Mouse (Mus musculus) macrophage (primary cell): Measurements from ENCODE around the gene 1700014D04Rik. TPM values are rescaled to one million over a fixed set of nuclear protein-coding genes. Genes with fewer than 3 reads are reported as not detected.
"Not testable (repeated sequence)": the region's sequence is repeated elsewhere in the genome, so short reads cannot be mapped to it uniquely, and the experiment has no call there.

Source experiments
- H3K27ac ChIP-seq: fragments of 350-480 bp; formaldehyde crosslinking; 2 replicates; pipeline ENCODE4 v1.9.0; 2021
- H3K36me3 ChIP-seq: fragments of 350-480 bp; formaldehyde crosslinking; 2 replicates; pipeline ENCODE4 v1.9.0; 2021; ENCODE audit errors: inconsistent target
- H3K4me3 ChIP-seq: fragments of 350-480 bp; formaldehyde crosslinking; 2 replicates; pipeline ENCODE4 v1.9.0; 2021; ENCODE audit errors: inconsistent target
- H3K79me2 ChIP-seq: fragments of 350-480 bp; formaldehyde crosslinking; 2 replicates; pipeline ENCODE4 v1.9.0; 2021; ENCODE audit errors: inconsistent target
- WGBS: methylation state at CpG from one replicate; pipeline ENCODE4 v1.1.7; 2026; ENCODE audit warnings: inconsistent platforms; ENCODE audit not compliant: missing documents; 5-methylcytosine and 5-hydroxymethylcytosine counted together
- polyA plus RNA-seq: library from polyadenylated mRNA; stranded (reverse); fragments of 250-400 nt; gene quantifications from 3 replicates; pipeline ENCODE4 v1.2.4, GENCODE M21; 2018; ENCODE audit warnings: inconsistent platforms

1700014D04Rik gene
- polyA plus RNA-seq, 1 experiment from 2014 or later = not detected

DNA sequence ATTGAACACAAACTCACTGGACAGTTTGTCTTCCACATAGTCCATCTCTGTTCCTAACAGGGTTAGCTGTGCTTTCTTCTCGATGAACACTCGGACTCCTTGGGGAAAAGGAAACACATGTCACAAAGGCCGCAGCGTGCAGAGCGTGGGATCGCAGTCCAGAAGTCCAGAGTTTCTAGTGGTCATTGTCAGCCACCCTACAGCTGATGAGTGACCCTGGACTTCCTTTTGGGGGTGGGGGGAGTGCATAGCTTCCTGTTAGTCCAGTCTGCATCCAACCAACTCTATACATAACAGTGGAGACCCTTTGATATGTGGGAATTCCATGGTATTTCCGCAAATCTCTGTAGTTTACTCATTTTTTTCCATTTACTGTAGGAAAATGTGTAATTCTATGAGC is 10.4 kb upstream of the 1700014D04Rik start:
- WGBS = 91% methylated on average over 7 of the region's 7 CpGs
- Histone ChIP-seq H3K4me3 (no peak overlapping the region), H3K36me3 (peaks cover 24% of the 10 kb centered on the region; the same call in 1 of the 2 replicates)

DNA sequence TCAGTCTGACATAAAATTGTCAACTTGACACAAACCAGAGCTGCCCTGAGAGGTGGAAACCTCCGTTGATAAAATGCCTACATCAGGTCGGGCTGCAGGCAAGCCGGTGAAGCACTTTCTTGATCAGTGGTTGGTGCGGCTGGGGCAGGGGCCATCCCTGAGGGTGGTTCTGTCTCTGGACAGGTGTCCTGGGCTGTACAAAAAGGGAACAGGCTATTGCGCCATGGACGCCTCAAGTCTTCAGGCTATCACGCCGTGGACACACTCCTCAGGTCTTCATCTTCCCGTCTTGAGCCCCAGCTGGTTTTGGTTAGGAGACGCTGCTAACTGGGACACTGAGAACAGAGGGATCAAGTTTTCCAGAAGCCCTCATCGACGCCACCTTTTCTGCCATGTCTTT is 3.8 kb upstream of the 1700014D04Rik start:
- Histone ChIP-seq H3K79me2 (no peaks in the 10 kb centered on the region), H3K36me3 (peaks cover 6% of the 10 kb centered on the region; the same call in 1 of the 2 replicates), H3K4me3 (no peak overlapping the region), H3K27ac (no peak overlapping the region)
- 76% methylated on average over 12 of the region's 12 CpGs for WGBS

More for the DNA sequence above, 10.4 kb upstream of the 1700014D04Rik start:
- H3K79me2 ChIP-seq = no peaks in the 10 kb centered on the region
- no peak overlapping the region for H3K27ac ChIP-seq

DNA sequence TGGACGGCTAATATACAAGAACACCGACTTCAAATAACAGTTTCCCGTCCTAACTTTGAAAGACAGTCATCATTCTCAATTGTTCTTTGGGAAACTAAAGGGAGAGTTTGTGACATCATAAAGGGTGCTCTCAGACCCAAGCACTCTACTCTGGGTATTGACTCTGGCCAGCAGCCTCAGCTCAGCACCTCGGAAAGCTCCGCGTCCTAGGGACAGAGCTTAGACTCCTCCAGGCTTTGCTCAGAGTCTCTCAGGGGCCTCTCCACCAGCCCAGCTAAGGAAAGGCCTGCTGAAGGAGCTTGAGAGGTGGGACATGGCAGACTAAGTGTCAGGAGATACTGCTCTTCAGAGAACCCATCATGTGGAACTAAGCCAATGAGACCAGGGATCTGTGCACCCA is 388 bp downstream of the 1700014D04Rik start:
- Histone ChIP-seq H3K36me3 (no peaks in the 10 kb centered on the region), H3K27ac (no peak overlapping the region), H3K4me3 (no peak overlapping the region), H3K79me2 (no peaks in the 10 kb centered on the region)
- whole genome bisulfite sequencing = 96% methylated on average over 6 of the region's 6 CpGs

DNA sequence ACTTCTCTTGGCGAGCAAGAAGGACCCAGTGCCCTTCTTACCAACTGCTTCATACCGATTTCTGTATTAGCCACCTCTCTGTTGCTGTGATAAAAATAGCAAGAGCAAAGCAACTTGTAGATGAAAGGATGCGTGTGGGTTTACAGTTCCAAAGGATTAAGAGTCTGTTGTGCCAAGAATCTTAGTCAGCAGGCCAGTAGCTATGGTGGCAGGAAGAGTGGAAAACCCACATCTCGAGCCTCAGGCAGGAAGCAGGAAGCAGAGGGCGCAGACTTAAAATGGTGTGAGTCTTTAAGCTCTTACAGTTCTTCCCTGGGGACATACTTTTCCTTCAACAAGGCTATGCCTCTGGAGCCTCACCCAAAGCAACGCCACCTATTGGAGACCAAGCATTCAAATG is 1.1 kb downstream of the 1700014D04Rik start:
- WGBS = 55% methylated on average over 5 of the region's 6 CpGs
- H3K4me3 ChIP-seq = no peak overlapping the region
- H3K36me3 ChIP-seq = no peaks in the 10 kb centered on the region
- H3K27ac ChIP-seq = no peak overlapping the region
- H3K79me2 ChIP-seq = no peaks in the 10 kb centered on the region

DNA sequence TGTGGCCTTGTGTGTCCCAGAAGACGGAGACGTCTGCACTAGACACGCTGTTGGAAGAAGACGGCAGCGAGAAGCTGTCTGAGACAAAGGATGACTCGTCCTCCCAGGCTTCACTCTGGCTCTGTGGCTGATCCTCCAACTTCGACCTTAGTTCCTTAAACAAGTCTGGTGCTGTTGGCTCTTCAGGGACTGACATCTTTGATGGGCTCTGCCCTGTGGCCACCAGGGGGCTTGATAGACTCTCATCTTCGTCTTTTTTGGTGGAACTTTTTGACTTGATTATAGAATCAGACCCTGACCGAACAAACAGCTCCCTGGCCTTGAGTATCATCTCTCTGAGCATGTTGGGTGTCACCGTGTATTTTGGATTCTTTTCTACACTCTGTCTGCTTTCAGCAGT is 4.9 kb downstream of the 1700014D04Rik start:
- WGBS = 36% methylated on average over 10 of the region's 10 CpGs
- no peaks in the 10 kb centered on the region for H3K79me2 ChIP-seq

DNA sequence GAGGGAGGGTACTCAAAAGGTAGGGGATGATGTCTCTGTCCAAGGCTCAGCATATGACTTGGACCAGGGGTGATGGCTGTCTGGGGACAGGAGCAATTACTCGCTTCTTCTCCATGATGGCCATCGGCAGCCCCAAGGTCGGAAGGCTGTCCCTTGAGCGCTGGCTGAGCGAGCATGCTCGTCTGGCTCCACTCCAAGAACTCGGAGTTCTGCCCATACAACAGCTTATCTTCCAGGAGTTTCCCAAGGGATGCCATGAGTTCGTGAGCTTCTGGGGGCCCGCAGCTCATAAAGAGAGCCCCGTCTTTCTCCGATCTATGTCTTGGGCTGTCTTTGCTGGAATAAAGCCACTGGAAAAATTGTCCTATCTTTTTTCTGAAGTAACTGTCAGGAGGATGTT is 5.5 kb downstream of the 1700014D04Rik start:
- Histone ChIP-seq H3K36me3 (no peaks in the 10 kb centered on the region), H3K4me3 (no peak overlapping the region), H3K27ac (no peak overlapping the region), H3K79me2 (no peaks in the 10 kb centered on the region)
- WGBS = 94% methylated on average over 11 of the region's 11 CpGs

More for the DNA sequence above, 4.9 kb downstream of the 1700014D04Rik start:
- Histone ChIP-seq H3K4me3 (no peak overlapping the region), H3K27ac (no peak overlapping the region), H3K36me3 (no peaks in the 10 kb centered on the region)

DNA sequence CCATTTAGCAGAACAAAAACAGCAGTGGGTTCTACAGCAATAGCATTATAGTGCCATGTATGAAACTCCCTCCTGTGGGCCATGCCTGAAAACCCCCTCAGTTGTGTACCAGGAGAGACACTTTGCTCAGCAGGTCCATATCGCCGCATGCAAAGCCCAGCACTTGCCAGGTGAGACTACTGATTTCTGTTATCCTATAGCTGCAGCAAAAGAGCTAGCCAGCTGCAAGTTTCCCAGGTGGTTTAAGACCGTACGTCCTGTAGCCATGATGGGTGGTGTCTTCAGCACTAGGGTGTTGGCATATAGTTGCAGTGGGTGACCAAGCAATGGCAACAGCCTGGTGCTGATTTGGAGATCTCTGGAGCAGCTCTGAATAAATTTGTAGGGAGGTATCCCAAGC is 7.2 kb downstream of the 1700014D04Rik start:
- H3K36me3 ChIP-seq = no peaks in the 10 kb centered on the region
- no peaks in the 10 kb centered on the region for H3K79me2 ChIP-seq
- H3K4me3 ChIP-seq = no peak overlapping the region
- no peak overlapping the region for H3K27ac ChIP-seq
- WGBS = 94% methylated on average over 4 of the region's 4 CpGs

DNA sequence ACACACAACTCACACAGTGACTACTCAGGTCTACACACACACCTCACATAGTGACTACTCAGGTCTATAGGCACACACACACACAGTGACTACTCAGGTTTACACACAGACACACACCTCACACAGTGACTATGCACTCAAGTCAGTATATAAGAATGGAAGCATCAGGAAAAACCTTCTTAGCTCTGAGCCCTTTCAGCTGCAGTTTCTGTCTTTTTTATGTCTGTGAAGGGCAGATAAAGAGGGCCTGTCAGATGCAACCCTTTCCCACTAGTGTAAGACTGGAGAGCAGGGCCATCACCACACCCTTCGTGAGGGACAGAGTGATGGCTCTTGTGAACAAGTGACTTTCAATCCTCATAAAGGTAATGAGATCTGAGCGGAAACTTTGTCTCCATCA is 8.1 kb downstream of the 1700014D04Rik start:
- no peaks in the 10 kb centered on the region for H3K36me3 ChIP-seq
- no peak overlapping the region for H3K27ac ChIP-seq
- H3K4me3 ChIP-seq = no peak overlapping the region
- no peaks in the 10 kb centered on the region for H3K79me2 ChIP-seq
- WGBS = 88% methylated on average over 2 of the region's 2 CpGs

DNA sequence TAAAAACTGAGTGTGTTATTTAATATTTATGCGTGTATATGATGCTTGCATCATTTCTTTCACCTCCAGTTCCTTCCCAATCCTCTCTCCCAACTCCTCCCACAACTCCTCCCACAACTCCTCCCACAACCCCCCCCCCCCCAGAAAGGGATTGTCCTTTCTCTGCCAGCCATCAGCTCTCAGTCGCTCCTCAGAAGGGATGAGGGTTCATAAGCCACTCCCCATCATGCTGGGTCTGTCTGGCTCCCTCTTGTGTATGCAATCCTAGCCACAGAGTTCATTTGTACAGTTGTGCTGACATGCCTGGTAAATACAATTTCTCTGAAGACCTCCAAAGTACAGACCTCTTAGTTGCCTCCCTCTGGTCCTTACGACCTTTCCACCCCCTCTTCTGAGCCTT is 11.4 kb downstream of the 1700014D04Rik start:
- Histone ChIP-seq H3K79me2 (no peaks in the 10 kb centered on the region), H3K4me3 (no peak overlapping the region), H3K36me3 (no peaks in the 10 kb centered on the region), H3K27ac (no peak overlapping the region)
- 43% methylated on average over 2 of the region's 3 CpGs for WGBS

DNA sequence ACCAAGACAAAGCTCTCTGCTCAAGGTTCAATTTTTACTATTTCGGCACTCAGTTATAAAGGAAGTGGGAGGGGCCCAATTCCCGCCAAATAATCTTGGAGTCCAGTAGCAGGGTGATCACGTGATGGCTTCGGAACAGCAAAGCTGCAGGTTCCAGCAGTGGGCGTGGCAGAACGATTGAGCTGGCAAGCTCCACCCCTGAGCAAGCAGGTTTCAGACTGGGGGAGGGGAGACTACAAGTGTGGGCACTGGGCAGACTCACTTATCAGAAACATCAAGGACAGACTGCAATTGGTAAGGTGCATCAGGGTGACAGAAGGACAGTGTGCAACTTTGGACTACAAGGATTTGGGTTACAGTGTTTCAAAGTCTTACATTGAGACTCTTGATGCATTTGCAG is 12.2 kb downstream of the 1700014D04Rik start:
- H3K79me2 ChIP-seq, H3K4me3 ChIP-seq, H3K36me3 ChIP-seq, H3K27ac ChIP-seq: not testable (repeated sequence)
- WGBS = 41% methylated on average over 5 of the region's 6 CpGs

DNA sequence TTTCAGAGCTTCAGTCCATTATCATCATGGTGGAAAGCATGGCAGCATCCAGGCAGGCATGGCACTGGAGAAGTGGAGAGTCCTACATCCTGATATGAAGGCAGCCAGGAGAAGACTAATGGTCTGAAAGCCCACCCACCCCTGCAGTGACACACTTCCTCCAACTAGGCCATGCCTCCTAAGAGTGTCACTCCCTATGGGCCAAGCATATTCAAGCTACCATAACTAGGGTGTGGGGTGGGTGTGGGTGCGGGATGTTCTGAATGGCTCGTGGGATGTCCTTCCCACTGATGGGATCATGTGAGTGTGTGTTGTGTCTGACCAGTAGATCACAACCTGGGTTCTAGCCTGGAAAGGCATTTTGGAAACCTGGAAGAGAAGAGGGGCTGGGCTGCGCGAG is 12.6 kb downstream of the 1700014D04Rik start:
- no peak overlapping the region for H3K4me3 ChIP-seq
- H3K79me2 ChIP-seq = no peaks in the 10 kb centered on the region
- no peaks in the 10 kb centered on the region for H3K36me3 ChIP-seq
- 100% methylated on average over 2 of the region's 4 CpGs for WGBS
- no peak overlapping the region for H3K27ac ChIP-seq

DNA sequence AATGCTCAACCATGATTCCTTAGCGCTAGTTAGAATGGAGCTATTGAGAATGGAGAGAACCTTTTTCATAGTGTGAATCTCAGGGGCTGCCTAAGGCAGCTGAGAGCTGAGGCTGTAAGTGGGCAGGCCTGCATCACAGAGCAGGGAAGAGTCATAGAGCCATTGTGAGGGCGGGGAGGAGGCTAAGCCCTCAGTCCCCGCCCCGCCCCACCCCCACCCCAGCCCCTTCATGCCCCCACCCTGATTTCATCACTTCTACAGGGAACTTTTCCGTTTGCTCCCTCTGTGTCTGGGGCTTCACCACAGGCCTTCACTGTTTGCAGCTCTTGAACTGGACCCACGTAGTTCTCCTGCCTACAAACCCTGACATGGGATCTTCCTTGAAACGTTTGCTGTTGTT is 14.9 kb downstream of the 1700014D04Rik start, which contains the start of gene Spata31d1d:
Gene Spata31d1d, minus strand, starts transcription at position 101 of the 400 bp plus-strand sequence.
- Histone ChIP-seq H3K27ac (no peak within 1 kb of the TSS), H3K36me3 (no peaks in the 10 kb centered on the region), H3K79me2 (no peaks in the 10 kb centered on the region), H3K4me3 (no peak within 1 kb of the TSS)
- WGBS = 73% methylated on average over 4 of the region's 7 CpGs

DNA sequence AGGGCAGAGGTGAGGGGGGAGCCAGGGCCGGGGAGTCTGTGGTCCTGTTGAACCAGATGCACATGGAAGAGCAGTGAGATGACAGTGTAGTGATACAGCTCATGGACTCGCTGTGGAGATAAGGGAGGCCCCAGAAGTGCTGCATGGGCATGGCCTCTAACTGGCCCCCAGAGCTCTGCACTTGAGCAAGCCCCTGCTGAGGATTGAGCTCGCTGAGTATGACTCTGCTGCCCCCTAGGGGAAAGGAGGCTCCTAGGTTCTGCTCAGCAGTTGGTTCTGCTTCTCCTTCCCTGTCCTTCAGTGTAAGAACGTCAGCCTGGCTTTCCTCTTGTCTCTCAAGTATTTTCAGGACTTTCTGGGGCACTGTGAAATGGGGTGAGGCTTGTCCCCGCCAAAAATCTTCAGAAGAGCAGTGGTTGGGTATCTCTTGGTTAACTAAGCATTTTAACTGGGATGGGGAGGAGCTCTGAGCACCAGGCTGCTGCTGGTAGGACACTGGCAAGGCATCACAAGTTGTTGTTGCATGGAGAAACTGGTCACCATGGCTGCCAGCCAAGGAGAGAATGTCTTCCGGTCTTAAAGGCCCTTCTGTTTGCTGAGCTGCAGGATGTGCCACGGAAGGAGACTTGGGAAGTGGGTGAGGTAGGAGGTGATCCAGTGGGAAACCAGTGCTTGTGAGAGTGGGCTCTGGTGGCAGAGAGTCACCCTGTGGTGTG is 18.0 kb downstream of the 1700014D04Rik start:
- Histone ChIP-seq H3K27ac (no peak overlapping the region), H3K36me3 (no peaks in the 10 kb centered on the region), H3K79me2 (no peaks in the 10 kb centered on the region), H3K4me3 (no peak overlapping the region)
- WGBS = 27% methylated on average over 7 of the region's 7 CpGs

DNA sequence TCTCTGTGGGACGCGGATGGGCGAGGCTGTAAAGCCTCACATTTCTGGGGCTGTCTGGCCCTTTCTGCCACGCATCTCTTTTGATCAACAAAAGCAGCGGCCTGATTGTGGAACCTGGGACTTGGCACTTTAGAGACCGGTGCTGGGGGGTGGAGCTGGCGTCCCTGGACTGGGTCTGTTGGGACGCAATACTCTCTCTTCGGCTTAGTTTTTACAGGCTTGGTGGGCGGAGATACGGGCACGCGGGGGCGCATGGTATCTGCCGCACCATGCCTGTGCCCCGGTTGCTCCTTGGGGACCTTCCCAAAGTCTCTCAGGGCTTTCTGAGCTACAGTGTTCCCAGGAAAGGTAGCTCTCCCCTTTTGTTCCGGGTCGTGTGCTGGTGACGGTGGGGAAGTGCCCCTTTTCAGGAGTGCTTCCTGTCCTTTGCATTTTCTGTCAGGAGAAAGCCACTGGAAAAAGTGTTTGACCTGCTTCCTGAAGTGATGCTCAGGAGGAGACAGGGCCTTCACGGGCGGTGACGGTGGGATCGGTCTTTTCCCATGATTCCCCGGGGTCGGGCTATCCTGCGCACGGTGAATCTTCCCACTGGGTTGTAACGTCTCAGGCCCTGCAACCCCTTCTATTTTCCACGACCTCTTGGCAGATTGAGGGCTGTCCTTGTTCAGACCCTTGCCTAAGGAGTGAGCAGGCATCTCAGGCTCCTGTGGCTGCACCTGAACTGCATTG is 20.2 kb downstream of the 1700014D04Rik start:
- Histone ChIP-seq H3K4me3 (no peak overlapping the region), H3K79me2 (no peaks in the 10 kb centered on the region), H3K27ac (no peak overlapping the region), H3K36me3 (no peaks in the 10 kb centered on the region)
- 54% methylated on average over 29 of the region's 29 CpGs for WGBS

DNA sequence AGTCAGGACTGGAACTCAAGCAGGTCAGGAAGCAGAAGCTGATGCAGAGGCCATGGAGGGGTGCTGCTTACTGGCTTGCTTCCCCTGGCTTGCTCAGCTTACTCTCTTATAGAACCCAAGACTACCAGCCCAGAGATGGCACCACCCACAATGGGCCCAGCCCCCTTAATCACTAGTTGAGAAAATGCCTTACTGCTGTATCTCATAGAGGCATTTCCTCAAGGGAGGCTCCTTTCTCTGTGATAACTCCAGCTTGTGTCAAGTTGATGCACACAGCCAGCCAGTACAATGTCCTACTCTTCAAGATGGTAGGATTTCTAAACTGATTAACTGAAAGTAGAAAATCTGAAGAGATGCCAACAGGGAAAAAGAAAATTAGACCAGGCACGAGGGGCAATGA is 24.5 kb downstream of the 1700014D04Rik start:
- not testable (repeated sequence) for H3K36me3 ChIP-seq, H3K79me2 ChIP-seq, H3K27ac ChIP-seq, H3K4me3 ChIP-seq
- 73% methylated on average over 1 of the region's 1 CpGs for WGBS
